Mouse (Mus musculus) brain, embryonic 14.5 days (tissue): Measurements from ENCODE around the gene Slc6a8.

Experiments
- CTCF ChIP-seq: fragments of 200-500 bp; IDR thresholded peaks from 2 replicates; pipeline ENCODE4 v1.5.1; 2012; ENCODE audit warnings: inconsistent platforms, mild to moderate bottlenecking, moderate library complexity, borderline replicate concordance; ENCODE audit not compliant: insufficient read depth, insufficient read length; ENCODE audit errors: extremely low read depth
- POLR2A ChIP-seq: fragments of 200-500 bp; IDR thresholded peaks from 2 replicates; pipeline ENCODE4 v1.6.1; 2012; ENCODE audit warnings: mild to moderate bottlenecking, inconsistent platforms, borderline replicate concordance; ENCODE audit not compliant: poor library complexity, insufficient read depth, insufficient read length, severe bottlenecking; ENCODE audit errors: extremely low read depth

GRCm38 (mm10) chrX:73718271-73718670 lies 45.3 kb downstream of the Slc6a8 start:
- no peak for TF ChIP-seq CTCF
- no peak for TF ChIP-seq POLR2A
